Mouse (Mus musculus) gastrocnemius, postnatal 10 days (tissue): ENCODE data around the gene Tenm2. TPM values are rescaled to one million over a fixed set of nuclear protein-coding genes. Genes with fewer than 3 reads are reported as not detected.

Experiments used
- DNase-seq: peaks from one replicate; pipeline ENCODE4 v3.0.0; 2021; ENCODE audit warnings: mixed read lengths
- long read RNA-seq, 2 experiments: library from polyadenylated mRNA; stranded (forward); transcript quantifications; one replicate each; pipeline ENCODE4 v2.0.0; 2021
- total RNA-seq, 2 experiments: library from RNA; stranded (reverse); gene quantifications; 2 replicates each; pipeline ENCODE4 v1.2.3; 2021

Tenm2 gene
- 1 to 10 TPM in 1 of 2 experiments, under 1 TPM in 1; 0.96 to 2.1 TPM for total RNA-seq
- long read RNA-seq, experiment 1: 0 reads
- long read RNA-seq, experiment 2: 0 reads

DNA sequence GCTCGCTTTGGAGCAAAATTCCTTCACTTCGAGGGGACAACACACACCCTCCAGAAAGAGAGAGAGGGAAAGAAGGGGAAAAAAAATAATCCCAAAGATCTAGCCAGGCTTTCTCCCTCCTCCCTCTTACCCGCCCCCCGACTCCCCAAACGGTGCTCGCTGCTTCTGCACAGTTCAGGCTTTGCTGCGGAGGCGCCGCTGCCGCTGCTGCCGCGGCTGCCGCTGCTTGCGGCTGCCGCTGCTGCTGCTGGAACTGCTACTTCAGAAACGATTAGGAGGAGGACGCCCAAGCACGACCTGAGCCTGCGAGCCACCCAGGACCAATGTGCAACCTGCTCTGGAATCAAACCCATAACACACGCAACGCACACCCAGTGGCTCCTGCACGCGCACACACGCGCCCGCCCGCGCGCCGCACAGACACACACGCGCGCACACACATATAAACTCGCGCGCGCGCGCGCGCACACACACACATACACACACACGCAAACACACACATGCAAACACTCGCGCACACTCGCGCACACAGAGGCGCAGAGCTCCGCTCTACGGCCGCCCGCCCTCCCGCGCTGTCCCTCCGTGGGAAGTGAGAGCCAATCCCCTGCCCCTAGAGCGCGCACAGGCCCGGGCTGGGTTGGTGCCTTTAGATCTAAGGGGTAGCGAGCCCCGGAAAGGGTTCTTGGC, at the start of gene Tenm2:
Gene Tenm2, minus strand, starts transcription at position 51 of the 687 bp plus-strand sequence.
- peak; percentile 27 for DNase-seq

- no peak for DNase-seq
These were observed 49.4 kb upstream of the Tenm2 start for GRCm38 (mm10) chr11:37285186-37285585.

DNA sequence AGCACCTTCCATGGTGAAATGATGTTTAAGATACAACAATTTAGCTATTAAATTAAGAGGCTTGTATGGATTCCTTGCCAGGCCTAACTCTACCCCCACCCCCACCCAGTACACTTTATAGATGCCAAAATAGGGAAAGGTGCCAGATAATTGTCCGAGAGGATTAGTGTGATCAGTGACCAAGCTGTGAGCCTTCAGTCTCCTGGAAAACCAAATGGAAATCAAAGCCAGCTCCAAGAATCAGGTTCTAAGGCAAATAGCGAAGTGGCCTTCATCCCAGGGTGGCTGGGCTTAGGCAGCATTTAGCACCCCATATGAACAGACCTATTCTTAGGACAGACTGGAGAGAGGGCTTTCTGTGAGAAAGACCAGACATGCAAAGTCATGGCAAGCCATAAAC, 13.0 kb upstream of the Tenm2 start:
- DNase-seq: no peak

DNA sequence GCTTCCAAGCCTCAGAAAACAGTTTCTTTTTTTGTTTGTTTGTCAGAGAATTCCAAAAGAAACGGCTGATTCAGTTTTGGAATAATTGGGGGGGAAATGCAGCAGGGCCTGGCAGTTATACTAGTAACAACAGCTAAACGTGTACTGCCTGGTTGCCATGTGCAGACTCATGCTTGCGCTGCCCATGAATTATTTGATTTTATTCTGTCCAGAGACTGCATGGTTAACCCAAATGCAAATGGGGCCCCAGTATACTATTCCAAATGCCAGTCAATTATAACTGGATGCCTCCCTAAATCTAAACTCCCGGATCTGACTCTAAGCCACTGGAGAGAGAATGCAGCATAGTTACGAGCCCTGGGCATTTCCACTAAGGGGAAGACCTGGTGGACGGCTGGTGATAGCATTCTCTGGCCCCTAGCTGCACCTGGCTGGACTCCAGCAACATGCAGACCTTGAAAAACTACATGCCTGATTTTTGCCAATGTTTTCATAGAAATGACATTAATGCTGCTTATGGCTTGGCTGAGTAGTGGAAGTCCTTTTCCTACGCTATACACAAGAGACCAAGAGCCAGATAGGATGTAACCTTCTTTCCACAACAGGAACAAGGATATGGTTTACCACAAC, 1.4 kb upstream of the Tenm2 start:
- DNase-seq: no peak

DNA sequence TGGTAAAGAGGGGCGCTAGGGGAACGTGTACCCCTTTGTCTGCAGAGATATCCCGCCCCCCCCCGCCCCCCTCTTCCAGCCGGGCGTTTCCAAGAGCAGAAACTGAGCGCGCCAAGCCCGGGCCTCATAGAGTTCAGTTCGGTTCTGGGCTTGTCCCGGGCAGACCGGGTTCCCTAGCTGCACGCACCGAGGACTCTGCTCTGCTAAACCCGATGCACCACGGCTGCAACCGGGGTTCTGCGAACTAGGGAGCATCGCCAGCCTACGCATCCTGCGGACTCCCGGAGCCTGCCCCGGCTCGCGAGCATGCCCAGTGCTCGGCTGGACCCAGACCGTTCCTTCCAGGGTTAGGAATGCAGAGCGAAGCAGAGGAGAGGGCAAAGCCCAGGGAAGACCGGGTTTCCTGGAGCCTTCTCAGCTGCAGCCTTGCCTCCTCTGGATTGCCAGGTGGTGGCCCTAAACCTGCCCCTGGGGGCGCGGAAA, 878 bp upstream of the Tenm2 start:
- peak; percentile 19 for DNase-seq

GRCm38 (mm10) chr11:37235021-37235795, 556 bp downstream of the Tenm2 start:
- DNase-seq: no peak

GRCm38 (mm10) chr11:37227404-37227803, 8.4 kb downstream of the Tenm2 start:
- DNase-seq: no peak

DNA sequence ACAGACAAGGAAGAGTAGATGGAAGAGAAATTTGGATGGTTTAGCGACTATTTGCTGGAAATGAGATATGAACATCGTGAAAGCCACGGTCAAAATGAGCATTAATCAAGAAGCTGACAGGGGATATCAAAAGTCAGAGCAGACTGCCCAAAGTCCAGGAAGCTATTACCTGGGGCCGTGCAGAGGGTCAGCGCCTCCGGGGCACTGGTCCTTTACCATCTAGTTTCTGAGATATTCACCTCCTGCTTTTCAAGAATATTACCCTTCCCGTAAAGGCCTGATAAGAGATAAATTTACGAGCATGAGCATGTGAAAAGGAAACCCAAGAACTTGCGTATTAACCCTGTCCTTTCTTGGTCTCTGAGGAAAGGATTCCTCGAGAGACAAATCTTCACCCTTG, 8.8 kb downstream of the Tenm2 start:
- DNase-seq: no peak

- no peak for DNase-seq
These were observed 13.0 kb downstream of the Tenm2 start for GRCm38 (mm10) chr11:37222737-37223136.

DNA sequence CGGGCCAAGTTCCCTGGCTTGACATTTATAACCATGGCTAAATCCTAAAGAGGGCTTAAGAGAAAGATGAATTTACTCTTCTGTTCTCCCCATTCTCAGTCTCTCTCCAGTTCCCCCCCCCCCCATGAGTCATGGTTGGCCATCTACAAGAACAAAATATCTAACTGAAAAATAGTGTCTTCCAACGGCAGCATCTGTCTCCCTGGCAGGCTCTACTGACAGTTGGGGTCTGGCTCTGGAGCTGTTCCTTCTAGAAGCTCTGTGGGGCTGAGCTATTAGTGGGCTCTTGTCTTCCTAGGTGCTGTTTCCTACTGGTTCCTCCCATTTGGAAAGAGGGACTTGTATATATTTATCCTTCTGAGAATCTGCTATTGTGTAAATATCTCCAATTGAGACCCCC, 13.7 kb downstream of the Tenm2 start:
- DNase-seq: no peak

- DNase-seq: no peak
These were observed 14.8 kb downstream of the Tenm2 start for GRCm38 (mm10) chr11:37220921-37221320.

DNA sequence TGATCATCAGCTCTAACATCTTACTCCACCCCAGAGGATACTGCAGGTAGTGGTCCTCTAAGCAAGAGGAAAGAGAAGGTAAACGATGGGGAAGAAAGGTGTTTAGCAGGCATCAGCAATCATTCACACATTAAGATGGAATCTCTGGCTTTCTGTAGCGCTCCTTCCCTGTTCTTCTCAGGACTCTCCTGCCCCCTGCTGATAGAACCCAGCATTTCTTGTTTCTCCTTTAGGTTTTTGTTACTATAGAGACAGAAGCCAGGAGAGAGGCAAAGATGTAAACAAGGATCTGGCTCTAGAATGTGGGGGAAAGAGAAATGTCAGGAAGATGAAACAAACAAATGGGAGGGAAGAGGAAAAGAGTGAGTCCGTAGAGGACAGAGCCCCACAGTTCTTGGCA, 49.6 kb downstream of the Tenm2 start:
- peak; percentile 6 for DNase-seq

DNA sequence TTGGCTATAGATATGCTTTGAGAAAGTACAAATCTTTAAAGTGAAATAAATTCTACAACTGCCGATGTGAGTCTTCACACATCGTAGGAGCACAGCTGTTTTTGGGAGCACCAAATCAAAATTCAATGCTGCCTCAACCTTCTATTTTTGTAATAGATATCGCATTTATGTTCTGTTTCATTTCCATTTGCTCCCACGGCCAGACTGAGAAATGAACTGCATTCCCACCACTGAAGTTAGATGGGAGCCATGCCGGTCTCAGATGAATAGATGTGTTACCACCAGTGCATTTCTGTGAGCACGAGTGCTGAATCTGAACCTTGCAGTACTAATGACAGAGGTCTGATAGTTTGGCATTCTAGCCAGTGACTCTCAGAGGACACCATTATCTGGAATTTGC, 58.3 kb downstream of the Tenm2 start:
- DNase-seq: no peak

DNA sequence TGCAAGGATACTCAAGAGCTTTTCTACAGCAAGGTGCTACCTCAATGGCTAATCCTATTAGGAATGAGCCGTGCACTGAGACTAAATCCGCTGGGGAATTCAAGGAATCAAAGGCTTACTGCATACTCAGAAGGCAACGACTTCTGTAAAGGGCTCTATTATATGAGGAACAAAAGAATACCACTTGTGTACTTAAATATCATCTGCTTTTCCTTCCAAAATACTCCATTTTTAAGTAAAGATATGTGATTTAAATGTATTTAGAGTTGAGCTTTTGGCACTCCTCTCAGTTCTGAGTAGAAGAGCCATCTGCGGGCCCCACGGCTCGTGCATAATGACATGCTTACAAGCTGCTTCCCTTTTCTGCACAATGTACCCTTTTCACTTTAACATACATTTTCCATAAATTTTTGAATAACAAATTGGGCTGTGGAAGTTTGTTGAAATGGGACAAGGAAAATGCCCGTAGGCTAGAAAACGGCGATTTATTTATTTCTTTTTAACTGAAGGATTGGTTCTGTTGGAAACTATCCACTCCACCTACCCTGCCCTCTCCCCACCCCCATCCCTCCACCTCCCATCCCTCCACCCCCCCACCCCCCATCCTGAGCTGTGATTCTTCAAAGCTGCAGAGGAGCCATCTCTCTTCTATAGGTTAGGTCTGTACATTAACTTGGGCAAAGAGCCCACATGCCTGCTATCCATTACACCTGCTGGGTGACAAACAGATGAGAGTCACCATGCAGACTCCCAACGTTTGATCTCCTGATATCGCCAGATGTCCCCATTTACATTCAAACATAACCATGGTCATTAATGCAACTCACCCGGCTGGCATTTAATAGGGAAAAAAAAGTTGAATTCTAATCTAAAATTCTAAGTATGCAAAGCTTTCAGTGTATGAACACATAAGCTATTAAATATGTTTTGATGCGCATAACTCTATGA, 81.6 kb downstream of the Tenm2 start:
- no peak for DNase-seq

- DNase-seq: no peak
These were observed 82.4 kb downstream of the Tenm2 start for GRCm38 (mm10) chr11:37153382-37153781.

GRCm38 (mm10) chr11:37150011-37150410, 85.8 kb downstream of the Tenm2 start:
- DNase-seq: no peak

- DNase-seq: no peak
These were observed 91.8 kb downstream of the Tenm2 start for GRCm38 (mm10) chr11:37143996-37144395.

DNA sequence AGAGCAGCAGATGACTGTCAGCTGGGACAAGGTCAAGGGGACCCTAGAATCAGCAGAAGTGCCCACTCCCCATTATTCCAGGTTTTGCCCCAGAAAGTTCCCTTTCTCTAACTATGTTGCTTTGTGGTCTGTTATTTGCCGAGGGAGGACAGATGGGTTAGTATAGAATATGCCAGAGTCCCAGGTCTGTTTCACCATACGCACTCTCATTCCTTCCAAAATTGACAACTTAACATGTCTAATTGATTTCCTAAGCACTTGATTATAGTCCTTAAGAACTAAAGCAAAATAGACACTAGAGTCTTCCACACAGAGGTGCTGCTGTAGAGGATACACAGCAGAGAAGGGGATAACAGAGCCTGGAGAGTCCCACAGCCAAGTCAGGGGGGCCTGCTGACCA, 92.3 kb downstream of the Tenm2 start:
- DNase-seq: no peak

- DNase-seq: no peak
These were observed 106.9 kb downstream of the Tenm2 start for GRCm38 (mm10) chr11:37128893-37129292.

DNA sequence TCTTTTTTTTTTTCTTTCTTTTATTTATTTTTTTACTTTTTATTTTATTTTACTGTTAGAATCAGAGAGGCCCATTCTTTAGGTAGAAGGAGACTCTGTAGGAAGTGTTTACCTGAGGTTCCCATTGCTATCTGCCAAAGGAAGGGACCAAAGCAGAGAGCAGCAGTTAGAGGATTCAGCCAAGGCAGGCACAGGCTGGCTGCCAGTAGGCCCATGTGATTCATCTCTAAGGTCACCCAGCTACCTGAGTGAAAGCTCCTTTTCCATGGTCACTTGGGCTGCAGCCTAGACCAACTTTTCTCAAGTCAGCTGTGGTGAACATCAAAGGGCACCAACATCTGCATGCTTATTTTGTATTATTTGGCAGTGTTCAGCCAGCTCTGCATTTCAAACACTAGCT, 117.7 kb downstream of the Tenm2 start:
- DNase-seq: no peak

- DNase-seq: no peak
These were observed 120.6 kb downstream of the Tenm2 start for GRCm38 (mm10) chr11:37115188-37115587.

DNA sequence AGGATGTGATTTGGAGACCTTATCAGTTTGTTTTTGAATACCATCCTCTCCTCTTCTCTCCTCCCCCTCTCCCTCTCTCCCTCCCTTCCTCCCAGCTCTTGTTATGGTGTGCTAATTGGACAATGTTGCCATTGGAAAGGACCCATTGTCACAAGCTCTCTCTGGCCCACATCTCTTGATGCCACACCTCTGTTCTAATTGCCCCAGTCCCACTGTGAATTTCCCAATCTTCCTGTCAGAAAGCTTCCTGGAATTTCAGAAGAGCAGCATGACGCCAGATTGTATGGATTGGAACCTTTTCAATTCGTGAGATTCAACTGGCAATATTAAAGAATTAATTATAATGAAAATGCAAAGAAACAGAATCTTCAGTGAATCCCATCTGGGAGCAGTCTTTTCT, 128.7 kb downstream of the Tenm2 start:
- no peak for DNase-seq
